Mouse (Mus musculus): ENCODE measurements around the gene Adgre5.

Adgre5 gene

DNA sequence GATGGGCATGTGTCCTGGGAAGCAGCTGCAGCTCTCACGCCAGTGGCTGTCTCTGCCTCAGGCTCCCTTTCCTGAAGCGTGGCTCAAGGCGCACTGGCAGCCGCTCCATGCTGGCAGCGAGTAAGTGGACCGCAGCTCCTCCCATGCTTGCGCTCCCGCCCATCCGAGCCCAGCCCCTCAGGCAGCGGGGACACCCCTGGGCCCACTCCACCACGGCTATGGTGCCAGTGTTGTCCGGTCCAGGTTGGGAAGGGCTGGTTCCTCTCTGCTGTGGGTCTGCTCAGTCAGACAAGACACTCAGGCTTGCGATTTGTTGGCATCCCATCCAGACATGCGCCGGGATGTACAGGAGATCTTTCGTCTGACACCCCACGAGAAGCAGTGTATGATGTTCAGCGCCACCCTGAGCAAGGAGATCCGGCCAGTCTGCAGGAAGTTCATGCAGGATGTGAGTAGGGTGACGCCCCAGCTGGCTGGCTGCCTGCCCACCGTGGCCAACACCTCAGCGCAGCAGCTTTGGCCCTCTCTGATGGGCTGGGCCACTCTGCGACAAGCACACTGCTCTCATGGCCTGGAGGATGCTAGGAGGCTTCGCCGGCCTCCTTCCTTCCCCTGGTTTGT lies 19.6 kb downstream of the Adgre5 start:
- no peak for DNase-seq

DNA sequence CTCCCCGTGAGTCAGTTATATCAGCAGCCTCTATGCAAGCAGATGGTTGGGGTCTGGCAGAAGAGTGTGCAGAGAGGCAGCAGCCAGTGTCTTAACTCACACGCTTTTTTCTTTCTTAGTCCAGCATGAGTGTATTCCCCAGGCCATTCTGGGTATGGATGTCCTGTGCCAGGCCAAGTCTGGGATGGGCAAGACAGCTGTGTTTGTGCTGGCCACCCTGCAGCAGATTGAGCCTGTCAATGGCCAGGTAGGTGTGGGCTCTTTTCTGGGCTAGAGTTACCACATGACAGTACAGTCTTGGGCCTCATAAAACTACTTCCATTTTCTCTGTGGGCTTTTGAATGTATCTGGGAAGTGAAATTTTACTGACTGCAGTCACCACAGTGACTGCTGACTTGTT lies 21.4 kb downstream of the Adgre5 start:
- no peak for DNase-seq

- DNase-seq, result no peak
These were observed 22.1 kb downstream of the Adgre5 start for GRCm38 (mm10) chr8:83719048-83719447.

GRCm38 (mm10) chr8:83716563-83716962 lies 24.6 kb downstream of the Adgre5 start:
- DNase-seq, result no peak

DNA sequence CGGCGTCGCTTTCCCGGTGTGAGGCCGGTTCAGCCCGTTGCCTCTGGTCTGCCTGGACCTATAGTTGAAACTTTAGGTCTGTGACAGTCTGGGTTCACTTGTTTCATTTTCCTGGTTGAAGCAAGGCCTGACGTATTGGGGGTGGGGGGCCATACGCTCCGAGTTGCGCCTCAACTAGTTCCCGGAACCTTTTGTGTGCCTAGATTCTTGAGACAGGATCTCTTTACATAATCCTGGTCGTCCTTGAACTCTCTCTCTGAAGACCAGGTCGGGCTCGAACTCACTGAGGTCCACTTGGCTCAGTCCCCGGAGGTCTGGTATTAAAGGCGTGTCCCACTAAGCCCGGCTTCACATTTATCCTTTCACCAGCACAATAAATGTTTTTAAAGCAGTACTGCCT lies 25.4 kb downstream of the Adgre5 start:
- DNase-seq, result no peak

GRCm38 (mm10) chr8:83715031-83715690 lies 26.0 kb downstream of the Adgre5 start, which contains the start of gene Ddx39:
Gene Ddx39, plus strand, starts transcription at chr8:83715177.
- peak; percentile 92 to 94 for DNase-seq

DNA sequence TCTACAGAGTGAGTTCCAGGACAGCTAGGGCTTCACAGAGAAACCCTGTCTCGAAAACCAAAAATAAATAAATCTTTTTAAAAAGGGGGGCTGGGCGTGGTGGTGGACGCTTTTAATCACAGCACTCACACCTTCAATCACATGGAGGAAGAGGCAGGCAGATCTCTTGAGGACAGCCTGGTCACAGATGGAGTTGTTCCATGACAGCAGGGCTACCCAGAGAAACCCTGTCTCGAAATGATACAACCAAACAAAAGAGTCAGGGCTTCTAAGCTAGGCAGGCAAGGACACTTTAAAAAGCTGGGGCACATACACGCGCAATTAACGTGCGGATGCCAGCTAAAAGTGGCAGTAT lies 26.5 kb downstream of the Adgre5 start:
- no peak for DNase-seq

GRCm38 (mm10) chr8:83707554-83707953 lies 33.6 kb downstream of the Adgre5 start:
- DNase-seq, result no peak

- no peak for DNase-seq
These were observed 34.7 kb downstream of the Adgre5 start for GRCm38 (mm10) chr8:83706411-83706810.

GRCm38 (mm10) chr8:83703426-83703825 lies 37.7 kb downstream of the Adgre5 start:
- DNase-seq, result no peak

DNA sequence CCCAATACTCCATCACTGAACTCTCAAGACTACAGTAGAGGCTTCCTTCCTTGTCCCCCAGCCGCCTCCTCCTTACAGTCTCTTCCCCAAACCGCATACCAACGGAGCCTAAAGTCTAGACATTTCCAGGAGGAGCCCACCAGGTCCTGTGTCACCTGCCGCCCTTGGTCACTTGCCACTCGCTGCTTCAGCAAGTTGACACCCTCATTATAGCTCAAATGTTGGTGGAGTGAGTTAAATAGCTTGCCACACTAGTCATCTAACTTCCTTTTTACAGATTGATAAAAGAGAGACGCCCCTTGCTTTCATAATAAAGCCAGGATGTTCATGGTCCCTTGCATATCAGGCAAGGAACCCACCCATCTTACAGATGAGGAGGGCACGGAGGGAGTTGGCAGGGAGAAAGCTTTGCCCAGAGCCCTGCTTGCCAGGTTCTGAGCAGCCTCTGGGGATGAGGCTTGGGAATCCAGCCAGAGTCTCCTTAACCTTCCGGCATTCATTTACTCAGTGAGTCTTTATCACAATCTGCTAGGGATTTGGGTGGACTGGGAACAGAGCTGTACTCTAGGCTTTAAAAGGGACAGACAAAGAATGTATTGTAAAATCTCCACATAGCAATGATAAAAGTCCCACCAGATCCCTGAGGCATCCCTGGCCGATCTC lies 40.6 kb downstream of the Adgre5 start:
- no peak for DNase-seq

DNA sequence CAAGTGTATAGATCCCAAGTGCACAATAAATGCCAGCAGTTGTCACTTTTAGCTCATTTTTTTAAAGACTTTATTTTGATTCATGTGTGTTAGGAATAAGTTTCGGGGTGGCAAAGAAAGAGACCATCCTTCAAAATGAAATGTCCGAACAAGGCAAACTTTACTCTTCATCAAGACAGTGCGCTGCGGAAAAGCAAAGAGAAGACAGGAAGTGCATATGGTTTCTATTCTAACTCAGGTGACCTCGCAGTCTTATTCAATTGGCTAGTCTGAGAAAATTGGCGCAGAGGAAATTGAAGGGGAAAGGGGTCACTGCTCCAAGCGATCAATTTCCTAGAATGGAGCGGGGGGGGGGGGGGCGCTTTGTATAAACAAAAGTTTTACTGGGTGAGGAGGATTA lies 41.6 kb downstream of the Adgre5 start:
- DNase-seq, result no peak

GRCm38 (mm10) chr8:83698661-83699453 lies 42.3 kb downstream of the Adgre5 start, which contains the start of gene Pkn1:
Gene Pkn1, minus strand, starts transcription at chr8:83699179.
- DNase-seq, result peak; percentile 85 to 90

GRCm38 (mm10) chr8:83698291-83698660 lies 42.9 kb downstream of the Adgre5 start:
- peak; percentile 71 to 73 for DNase-seq

DNA sequence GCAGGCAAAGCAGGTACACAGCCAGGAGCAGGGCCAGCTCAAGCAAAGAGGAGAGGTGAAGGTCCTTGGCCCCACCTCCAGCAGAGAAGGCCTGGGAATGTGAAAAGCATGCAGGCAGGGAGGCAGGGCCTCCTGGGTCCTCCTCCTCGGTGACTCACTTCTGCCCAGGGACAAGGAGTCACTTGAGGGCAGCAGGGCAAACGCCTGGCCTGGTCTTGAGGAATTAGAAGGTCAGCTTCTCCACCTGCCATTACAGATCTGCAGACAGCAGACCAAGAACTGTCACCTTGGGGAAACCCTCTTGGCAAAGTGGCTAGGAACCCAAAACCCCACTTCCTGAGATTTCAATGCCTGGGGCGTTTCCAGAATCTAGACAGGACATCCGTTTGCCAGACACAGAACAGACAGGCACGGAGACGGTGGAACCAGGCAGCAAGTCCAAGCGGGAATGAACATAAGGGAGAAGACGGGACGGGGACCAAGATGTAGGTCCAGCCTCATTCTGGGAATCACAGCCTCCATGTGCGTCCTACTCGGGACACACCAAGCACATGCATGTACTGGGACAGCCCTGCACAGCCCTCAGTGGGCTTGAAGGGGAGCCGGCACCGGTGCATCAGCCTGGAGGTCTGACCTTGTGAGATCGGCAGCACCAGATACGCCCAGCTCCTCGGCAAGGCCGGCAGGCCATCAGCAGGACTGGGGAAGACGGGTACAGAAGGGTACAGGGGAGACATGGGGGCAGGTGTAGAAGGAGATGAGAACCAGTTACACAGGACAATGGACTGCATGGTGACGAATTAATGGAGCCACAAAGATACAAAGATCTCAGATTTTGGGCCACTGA lies 43.5 kb downstream of the Adgre5 start:
- peak; percentile 27 to 34 for DNase-seq

- DNase-seq, result no peak
These were observed 45.6 kb downstream of the Adgre5 start for GRCm38 (mm10) chr8:83695351-83696106.

DNA sequence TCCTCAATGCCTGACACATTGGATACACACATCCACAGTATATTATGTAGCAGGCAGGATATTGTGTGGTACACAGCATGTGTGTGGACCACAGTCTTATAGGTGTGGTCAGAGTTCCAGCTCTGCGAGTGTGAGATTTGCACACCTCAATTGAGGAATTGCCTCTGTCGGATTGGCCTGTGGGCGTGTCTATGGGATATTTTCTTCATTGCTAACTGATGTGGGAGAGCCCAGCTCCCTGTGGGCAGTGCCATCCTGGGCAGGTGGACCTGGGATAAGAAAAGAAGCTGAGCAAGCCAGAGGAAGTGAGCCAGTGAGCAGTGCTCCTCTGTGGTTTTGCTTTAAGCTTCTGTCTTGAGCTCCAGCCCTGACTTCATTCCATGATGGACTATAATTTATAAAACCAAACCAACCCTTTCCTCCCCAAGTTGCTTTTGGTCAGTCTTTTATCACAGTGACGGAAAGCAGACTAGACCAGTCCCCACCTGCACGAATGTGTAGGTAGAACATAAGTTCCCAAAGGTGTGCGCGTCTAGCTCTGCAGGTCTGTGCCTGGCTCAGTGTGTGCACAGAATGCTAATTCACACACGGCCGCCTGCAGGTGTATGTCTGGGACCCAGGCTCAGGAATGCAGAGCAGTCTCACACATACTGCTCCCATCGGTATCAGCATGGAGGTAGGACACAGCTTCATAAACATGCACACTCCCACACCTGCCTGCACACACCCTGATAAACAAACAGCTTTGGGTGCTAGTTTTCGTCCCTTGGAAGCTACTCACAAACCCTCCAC lies 46.6 kb downstream of the Adgre5 start:
- no peak for DNase-seq

DNA sequence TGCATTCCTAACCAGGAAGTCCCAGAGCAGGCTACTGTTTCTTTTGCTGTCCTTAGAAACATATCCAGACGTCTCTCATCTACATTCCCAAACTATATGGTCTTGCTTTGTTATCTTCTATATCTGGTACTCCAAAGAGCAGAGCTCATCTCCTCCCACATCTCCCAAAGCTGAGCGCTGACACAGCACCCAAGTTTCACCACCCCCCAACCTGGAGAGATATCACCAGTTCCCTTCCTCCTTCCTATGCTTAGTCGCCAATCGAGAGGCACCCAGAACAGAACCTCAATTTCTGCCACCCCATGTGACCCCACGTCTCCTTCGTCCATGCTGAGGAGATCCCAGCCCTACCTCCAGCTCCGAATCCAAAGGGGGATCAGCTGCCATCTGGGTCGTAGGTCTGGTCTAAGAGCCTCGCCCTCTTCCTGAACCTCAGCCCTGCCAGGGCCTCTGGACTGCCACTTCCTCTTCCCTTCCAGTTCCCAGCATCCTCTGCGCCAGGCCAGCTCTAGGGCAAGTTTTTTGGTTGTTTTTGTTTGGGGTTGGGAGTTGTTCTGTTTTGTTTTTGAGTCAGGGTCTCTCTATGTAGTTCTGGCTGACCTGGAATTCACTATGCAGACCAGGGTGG lies 47.4 kb downstream of the Adgre5 start:
- no peak for DNase-seq

- DNase-seq, result no peak
These were observed 51.9 kb downstream of the Adgre5 start for GRCm38 (mm10) chr8:83689264-83689663.

DNA sequence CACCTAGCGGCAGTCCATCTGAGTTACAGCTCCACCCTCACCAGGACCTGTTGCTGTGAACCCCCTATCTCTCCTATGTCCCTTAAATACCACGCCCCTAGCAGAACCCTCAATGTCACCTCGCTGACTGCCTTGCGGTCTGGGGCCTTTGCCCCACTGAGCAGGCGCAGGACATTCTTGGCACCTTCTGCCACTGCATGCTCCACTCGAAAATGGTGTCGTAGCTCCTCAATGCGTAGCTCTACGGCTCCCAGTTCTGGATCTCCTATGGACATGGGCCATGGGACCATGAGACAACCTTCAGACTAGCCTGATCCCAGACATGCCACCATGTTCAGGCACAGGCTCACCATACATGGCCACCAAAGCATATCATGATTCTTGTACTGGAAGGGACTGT lies 56.6 kb downstream of the Adgre5 start:
- DNase-seq, result no peak

Data from cerebellum, postnatal 25 days (tissue).